Mouse (Mus musculus): ENCODE data around the gene Bysl. TPM values are rescaled to one million over a fixed set of nuclear protein-coding genes. Genes with fewer than 3 reads are reported as not detected.
A peak's percentile ranks its signal among the peaks of the same experiment; 100 is the strongest.
"Not testable (repeated sequence)": the region's sequence is repeated elsewhere in the genome, so short reads cannot be mapped to it uniquely, and the experiment has no call there.

Bysl gene
- polyA plus RNA-seq (2015; fragmentation: Nextera tagmentation; extraction: Ambion mirVana) = 33.9 and 37.5 TPM in 2 replicates

GRCm38 (mm10) chr17:47610849-47611660, at the start of gene Bysl, which contains the start of the genes Med20 and Gm20517:
Bysl (minus strand) TSS chr17:47611492.
Med20 (plus strand) TSS chr17:47611582.
Gm20517 (plus strand) TSS chr17:47611589.
- H3K9me3 ChIP-seq = no peaks in the 10 kb centered on the region
- no peaks in the 10 kb centered on the region for H3K27me3 ChIP-seq
- H3K4me1 ChIP-seq (replicated peaks) = peaks cover 35% of the 10 kb centered on the region
- peak; percentile 97 for ATAC-seq (ENCODE audit: low FRiP score, low read depth)
- H3K4me3 ChIP-seq = peak within 1 kb of the TSS; percentile 89
- peaks cover 15% of the 10 kb centered on the region for H3K36me3 ChIP-seq
- peak within 1 kb of the TSS; percentile 76 for H3K9ac ChIP-seq
- peak within 1 kb of the TSS; percentile 81 for H3K27ac ChIP-seq (replicated peaks)
- H3K4me2 ChIP-seq = peak within 1 kb of the TSS; percentile 93
- under 1% methylated on average over 59 of the region's 59 CpGs for WGBS

DNA sequence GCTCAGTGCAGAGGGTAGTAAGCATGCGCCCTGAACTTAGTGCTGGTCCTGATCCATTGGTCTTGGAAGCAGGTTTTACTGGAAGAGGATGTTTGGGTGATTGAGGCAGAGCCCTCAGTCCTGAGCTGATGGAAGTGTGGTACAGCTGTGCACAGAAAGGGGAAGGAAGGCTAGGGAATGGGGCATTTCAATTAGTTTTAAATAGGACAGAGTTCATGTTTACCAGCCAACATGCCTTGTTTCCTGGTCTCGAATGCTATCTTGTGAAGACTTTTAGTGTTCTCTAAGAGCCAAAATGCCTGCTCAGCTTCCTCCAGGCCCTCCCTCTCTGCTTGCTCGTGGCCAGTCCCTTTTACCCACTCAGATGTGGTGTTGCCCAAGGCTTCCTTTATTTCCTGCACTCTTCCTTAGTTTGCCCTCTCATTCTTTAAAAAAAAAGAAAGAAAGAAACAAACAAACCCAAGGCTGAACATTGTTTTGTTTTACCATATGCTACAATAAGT, 47.5 kb upstream of the Bysl start:
- Histone ChIP-seq H3K36me3 (no peaks in the 10 kb centered on the region), H3K9ac (no peak overlapping the region), H3K27ac (replicated peaks) (no peak overlapping the region), H3K27me3 (no peaks in the 10 kb centered on the region), H3K9me3 (no peaks in the 10 kb centered on the region), H3K4me1 (replicated peaks) (no peaks in the 10 kb centered on the region), H3K4me2 (no peak overlapping the region), H3K4me3 (no peak overlapping the region)
- no peak for ATAC-seq (ENCODE audit: low FRiP score, low read depth)
- 86% methylated on average over 3 of the region's 3 CpGs for WGBS

- Histone ChIP-seq H3K4me1 (replicated peaks) (no peaks in the 10 kb centered on the region), H3K27ac (replicated peaks) (no peak overlapping the region), H3K4me3 (no peak overlapping the region), H3K9me3 (no peaks in the 10 kb centered on the region), H3K36me3 (0 out of 2 replicates have a peak, but pooled peaks cover 2% of the 10 kb centered on the region), H3K9ac (no peak overlapping the region), H3K4me2 (no peak overlapping the region), H3K27me3 (no peaks in the 10 kb centered on the region)
- no peak for ATAC-seq (ENCODE audit: low FRiP score, low read depth)
- 86% methylated on average over 4 of the region's 4 CpGs for WGBS
These were observed 46.6 kb upstream of the Bysl start for GRCm38 (mm10) chr17:47657901-47658300.

DNA sequence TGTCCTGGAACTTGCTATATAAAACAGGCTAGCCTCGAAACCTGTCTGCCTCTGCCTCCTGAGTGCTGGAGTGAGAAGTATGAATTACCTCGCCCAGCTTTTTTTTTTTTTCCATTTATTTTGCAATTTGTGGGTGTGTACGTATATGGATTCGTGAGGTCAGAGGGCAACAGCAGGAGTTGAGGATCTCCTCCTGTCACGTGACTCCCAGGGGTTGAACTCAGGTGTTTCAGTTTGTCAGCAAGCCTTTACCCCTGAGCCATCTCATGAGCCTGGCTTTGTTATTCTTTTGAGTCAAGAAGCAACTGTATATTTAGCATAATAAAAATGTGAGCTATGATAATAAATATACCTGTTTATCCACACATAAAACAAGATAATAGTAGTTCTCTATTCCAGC, 44.4 kb upstream of the Bysl start:
- no peaks in the 10 kb centered on the region for H3K9me3 ChIP-seq
- no peak overlapping the region for H3K4me2 ChIP-seq
- no peak overlapping the region for H3K9ac ChIP-seq
- no peaks in the 10 kb centered on the region for H3K4me1 ChIP-seq (replicated peaks)
- H3K36me3 ChIP-seq = 0 out of 2 replicates have a peak, but pooled peaks cover 2% of the 10 kb centered on the region
- no peak overlapping the region for H3K27ac ChIP-seq (replicated peaks)
- no peak for ATAC-seq (ENCODE audit: low FRiP score, low read depth)
- 90% methylated on average over 5 of the region's 5 CpGs for WGBS
- H3K4me3 ChIP-seq = no peak overlapping the region
- H3K27me3 ChIP-seq = no peaks in the 10 kb centered on the region

DNA sequence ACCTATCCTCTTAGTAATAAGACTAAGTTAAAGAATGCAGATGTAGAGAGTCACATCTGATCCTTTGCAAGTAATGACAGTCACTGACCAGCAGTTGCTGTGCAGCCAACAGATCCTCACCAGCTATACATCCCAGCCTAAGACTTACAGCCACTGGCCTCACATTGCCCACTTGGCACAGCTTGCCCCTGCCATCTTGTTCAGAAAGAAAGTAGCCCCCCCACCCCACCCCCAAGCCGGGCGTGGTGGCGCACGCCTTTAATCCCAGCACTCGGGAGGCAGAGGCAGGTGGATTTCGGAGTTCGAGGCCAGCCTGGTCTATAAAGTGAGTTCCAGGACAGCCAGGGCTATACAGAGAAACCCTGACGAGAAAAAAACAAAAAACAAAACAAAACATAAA, 43.1 kb upstream of the Bysl start:
- not testable (repeated sequence) for H3K27me3 ChIP-seq; H3K4me3 ChIP-seq; H3K36me3 ChIP-seq; H3K9me3 ChIP-seq; H3K9ac ChIP-seq; ATAC-seq (ENCODE audit: low FRiP score, low read depth); H3K4me1 ChIP-seq (replicated peaks); H3K27ac ChIP-seq (replicated peaks); H3K4me2 ChIP-seq
- WGBS = 92% methylated on average over 8 of the region's 8 CpGs

GRCm38 (mm10) chr17:47651953-47652352, 40.7 kb upstream of the Bysl start:
- H3K27me3 ChIP-seq = no peaks in the 10 kb centered on the region
- no peak overlapping the region for H3K4me3 ChIP-seq
- no peak overlapping the region for H3K4me2 ChIP-seq
- no peak overlapping the region for H3K27ac ChIP-seq (replicated peaks)
- ATAC-seq (ENCODE audit: low FRiP score, low read depth) = no peak
- H3K36me3 ChIP-seq = 0 out of 2 replicates have a peak, but pooled peaks cover 2% of the 10 kb centered on the region
- no peaks in the 10 kb centered on the region for H3K9me3 ChIP-seq
- H3K4me1 ChIP-seq (replicated peaks) = 0 out of 2 replicates have a peak, but pooled peaks cover 3% of the 10 kb centered on the region
- WGBS = 62% methylated on average over 2 of the region's 2 CpGs
- H3K9ac ChIP-seq = no peak overlapping the region

- Histone ChIP-seq H3K9me3 (no peaks in the 10 kb centered on the region), H3K27ac (replicated peaks) (no peak overlapping the region), H3K36me3 (0 out of 2 replicates have a peak, but pooled peaks cover 2% of the 10 kb centered on the region), H3K4me1 (replicated peaks) (0 out of 2 replicates have a peak, but pooled peaks cover 3% of the 10 kb centered on the region), H3K9ac (no peak overlapping the region), H3K4me2 (no peak overlapping the region), H3K27me3 (no peaks in the 10 kb centered on the region), H3K4me3 (no peak overlapping the region)
- ATAC-seq (ENCODE audit: low FRiP score, low read depth) = no peak
- WGBS = 38% methylated on average over 4 of the region's 4 CpGs
These were observed 37.7 kb upstream of the Bysl start for GRCm38 (mm10) chr17:47648966-47649365.

DNA sequence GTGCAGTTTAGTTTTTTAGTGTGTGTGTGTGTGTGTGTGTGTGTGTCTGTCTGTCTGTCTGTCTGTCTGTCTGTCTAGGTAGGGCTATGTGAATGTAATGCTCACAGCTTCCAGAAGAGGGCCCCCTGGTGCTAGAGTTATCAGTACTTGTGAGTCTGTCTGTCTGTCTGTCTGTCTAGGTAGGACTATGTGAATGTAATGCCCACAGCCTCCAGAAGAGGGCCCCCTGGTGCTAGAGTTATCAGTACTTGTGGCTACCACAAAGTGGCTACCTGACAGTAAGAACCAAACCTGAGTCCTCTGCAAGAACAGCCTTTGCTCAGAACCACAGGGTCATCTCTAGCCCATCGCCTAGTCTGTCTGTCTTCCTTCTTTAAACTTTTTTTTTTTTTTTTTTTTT, 35.4 kb upstream of the Bysl start:
- Histone ChIP-seq H3K9ac (no peak overlapping the region), H3K36me3 (no peaks in the 10 kb centered on the region), H3K4me2 (no peak overlapping the region), H3K4me3 (no peak overlapping the region), H3K27ac (replicated peaks) (no peak overlapping the region), H3K4me1 (replicated peaks) (0 out of 2 replicates have a peak, but pooled peaks cover 3% of the 10 kb centered on the region), H3K27me3 (no peaks in the 10 kb centered on the region), H3K9me3 (no peaks in the 10 kb centered on the region)
- WGBS = 64% methylated on average over 1 of the region's 1 CpGs
- ATAC-seq (ENCODE audit: low FRiP score, low read depth) = no peak

DNA sequence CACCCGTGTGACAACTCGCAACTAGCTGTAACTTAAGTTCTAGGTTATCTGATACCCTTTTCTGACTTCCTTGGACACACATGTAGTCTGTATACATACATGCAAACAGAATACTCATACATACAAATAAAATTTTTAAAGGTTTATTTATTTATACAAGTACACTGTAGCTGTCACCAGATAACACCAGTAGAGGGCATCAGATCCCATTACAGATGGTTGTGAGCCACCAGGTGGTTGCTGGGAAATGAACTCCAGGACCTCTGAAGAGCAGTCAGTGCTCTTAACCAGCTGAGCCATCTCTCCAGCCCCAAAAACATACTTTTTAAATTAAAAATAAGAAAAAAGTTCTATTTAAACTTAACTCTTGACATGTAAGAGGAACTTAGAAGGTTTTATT, 31.7 kb upstream of the Bysl start:
- H3K9me3 ChIP-seq = no peaks in the 10 kb centered on the region
- H3K4me1 ChIP-seq (replicated peaks) = no peaks in the 10 kb centered on the region
- no peak overlapping the region for H3K9ac ChIP-seq
- H3K27ac ChIP-seq (replicated peaks) = no peak overlapping the region
- ATAC-seq (ENCODE audit: low FRiP score, low read depth) = no peak
- WGBS = 72% methylated on average over 2 of the region's 2 CpGs
- no peaks in the 10 kb centered on the region for H3K27me3 ChIP-seq
- H3K4me3 ChIP-seq = no peak overlapping the region
- H3K4me2 ChIP-seq = no peak overlapping the region
- H3K36me3 ChIP-seq = no peaks in the 10 kb centered on the region

DNA sequence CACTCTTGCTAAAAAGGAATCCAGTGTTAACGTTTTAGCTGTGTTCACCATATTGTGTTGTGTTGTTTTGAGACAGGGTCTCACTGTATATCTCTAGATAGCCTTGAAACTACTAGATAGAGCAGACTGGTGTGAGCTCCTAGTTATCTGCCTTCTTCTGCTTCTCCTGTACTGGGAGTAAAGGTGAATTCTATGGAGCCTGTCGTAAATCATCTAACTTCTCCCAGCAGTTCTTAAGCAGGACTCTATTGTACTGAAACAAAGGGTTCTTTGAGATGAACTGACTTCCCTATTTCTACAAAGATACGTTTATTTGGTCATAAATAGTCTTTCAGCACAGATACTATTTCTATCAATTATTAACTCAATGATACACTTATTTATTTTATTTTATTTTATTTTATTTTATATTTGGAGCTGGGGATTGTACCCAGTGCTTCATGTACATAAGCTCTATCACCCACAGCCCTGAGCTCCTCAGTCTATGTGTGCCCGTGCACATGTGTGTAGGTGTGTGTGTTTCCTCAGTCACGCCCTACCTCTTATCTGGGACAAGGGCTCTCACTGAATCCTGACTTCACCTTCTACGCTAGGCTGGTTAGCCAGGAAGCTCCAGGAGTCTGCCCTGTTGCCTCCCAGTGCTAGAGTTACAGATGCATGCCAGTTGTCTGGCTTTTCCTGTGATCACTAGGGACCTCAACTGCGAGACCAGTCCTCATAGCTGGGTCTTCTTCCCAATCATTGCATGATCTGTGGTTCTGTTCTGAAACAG, 22.9 kb upstream of the Bysl start:
- ATAC-seq (ENCODE audit: low FRiP score, low read depth) = no peak
- 80% methylated on average over 7 of the region's 7 CpGs for WGBS

DNA sequence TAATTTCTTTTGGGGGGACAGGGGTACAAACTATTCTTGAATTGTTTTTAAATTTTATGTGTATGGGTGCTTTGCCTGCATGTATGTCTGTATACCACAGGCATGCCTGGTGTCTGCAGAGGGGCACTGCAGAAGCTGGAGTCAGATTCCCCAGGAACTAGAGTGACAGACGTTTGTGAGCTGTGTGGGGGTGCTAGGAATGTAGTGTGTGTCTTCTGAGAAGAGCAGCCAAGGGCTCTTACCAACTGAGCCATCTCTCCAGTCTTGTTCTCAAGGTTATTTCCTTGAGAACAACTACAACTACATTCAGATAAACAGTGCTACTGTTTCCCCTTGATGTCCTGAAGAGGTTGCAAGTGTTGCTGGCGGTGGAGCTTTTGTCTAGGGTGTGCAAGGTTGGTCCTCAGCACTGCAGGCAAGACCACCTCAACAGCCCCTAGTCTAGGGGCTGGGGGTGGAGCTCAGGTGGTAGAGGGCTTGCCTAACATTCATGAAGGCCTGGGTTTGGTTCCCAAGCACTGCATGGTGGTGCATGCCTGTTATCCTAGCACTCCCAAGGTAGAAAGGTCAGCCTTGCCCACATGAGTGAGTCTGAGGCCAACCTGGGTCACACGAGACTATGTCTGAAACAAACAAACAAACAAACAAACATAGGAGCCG, 21.0 kb upstream of the Bysl start:
- ATAC-seq (ENCODE audit: low FRiP score, low read depth) = no peak
- Histone ChIP-seq H3K36me3 (no peaks in the 10 kb centered on the region), H3K4me3 (no peak overlapping the region), H3K9me3 (no peaks in the 10 kb centered on the region), H3K4me2 (peak overlapping the region; percentile 35), H3K27ac (replicated peaks) (no peak overlapping the region), H3K27me3 (no peaks in the 10 kb centered on the region), H3K4me1 (replicated peaks) (peaks cover 39% of the 10 kb centered on the region), H3K9ac (peak overlapping the region; percentile 9; the same call in 1 of the 2 replicates)
- WGBS = 70% methylated on average over 4 of the region's 4 CpGs

More for the DNA sequence above, 22.9 kb upstream of the Bysl start:
- H3K9ac ChIP-seq = no peak overlapping the region
- no peaks in the 10 kb centered on the region for H3K27me3 ChIP-seq
- H3K4me2 ChIP-seq = no peak overlapping the region
- no peak overlapping the region for H3K27ac ChIP-seq (replicated peaks)
- peaks cover 29% of the 10 kb centered on the region for H3K4me1 ChIP-seq (replicated peaks)
- H3K4me3 ChIP-seq = no peak overlapping the region
- no peaks in the 10 kb centered on the region for H3K36me3 ChIP-seq
- no peaks in the 10 kb centered on the region for H3K9me3 ChIP-seq

All from hindbrain, embryonic 15.5 days (tissue).